Mouse (Mus musculus) lung, postnatal 0 days (tissue): Measurements from ENCODE around the gene A730049H05Rik. TPM values are rescaled to one million over a fixed set of nuclear protein-coding genes. Genes with fewer than 3 reads are reported as not detected.

Experiments
- ATAC-seq: fragments of 200-750 bp; cut with Nextera tagmentation; 2 replicates; pipeline ENCODE4 v1.8.0; 2017; ENCODE audit warnings: moderate library complexity
- DNase-seq: peaks from one replicate; pipeline ENCODE4 v3.0.0-alpha.2; 2016; ENCODE audit warnings: low spot score
- H3K27ac ChIP-seq: fragments of 300-500 bp; sonication (generic); 2 replicates; pipeline ENCODE4 v1.5.1; 2014; ENCODE audit warnings: antibody characterized with exemption, mild to moderate bottlenecking, low read length, mixed read lengths
- H3K27me3 ChIP-seq: fragments of 300-500 bp; sonication (generic); replicated peaks from 2 replicates; pipeline ENCODE4 v1.6.1; 2014; ENCODE audit warnings: low read length, mixed read lengths; ENCODE audit not compliant: insufficient read depth
- H3K36me3 ChIP-seq: fragments of 300-500 bp; sonication (generic); 2 replicates; pipeline ENCODE4 v1.6.1; 2014; ENCODE audit warnings: low read length, mixed read lengths; ENCODE audit not compliant: insufficient read depth
- H3K4me1 ChIP-seq: fragments of 300-500 bp; sonication (generic); 2 replicates; pipeline ENCODE4 v1.6.1; 2014; ENCODE audit warnings: antibody characterized with exemption, low read depth, low read length, mixed read lengths; ENCODE audit not compliant: insufficient read depth
- H3K4me2 ChIP-seq: fragments of 300-500 bp; sonication (generic); replicated peaks from 2 replicates; pipeline ENCODE4 v1.6.1; 2014; ENCODE audit warnings: low read depth, mild to moderate bottlenecking, low read length, moderate library complexity, mixed read lengths
- H3K4me3 ChIP-seq: fragments of 300-500 bp; sonication (generic); 2 replicates; pipeline ENCODE4 v1.5.1; 2014; ENCODE audit warnings: low read depth, low read length
- H3K9ac ChIP-seq: fragments of 300-500 bp; sonication (generic); replicated peaks from 2 replicates; pipeline ENCODE4 v1.6.1; 2014; ENCODE audit warnings: low read depth, mild to moderate bottlenecking
- H3K9me3 ChIP-seq: fragments of 300-500 bp; sonication (generic); 2 replicates; pipeline ENCODE4 v1.6.1; 2016; ENCODE audit warnings: low read length, mixed read lengths
- CTCF ChIP-seq: IDR thresholded peaks from 2 replicates; pipeline ENCODE4 v1.5.1; 2016; ENCODE audit warnings: antibody characterized with exemption, mild to moderate bottlenecking
- EP300 ChIP-seq: IDR thresholded peaks from 2 replicates; pipeline ENCODE4 v1.6.1; 2016; ENCODE audit warnings: antibody characterized with exemption, mild to moderate bottlenecking, control low read depth
- WGBS: fragments of 180-500 bp; shearing (Covaris S2); extraction: QIAGEN DNeasy Blood & Tissue Kit; methylation state at CpG from one replicate; pipeline ENCODE4 v1.1.7; 2014; 5-methylcytosine and 5-hydroxymethylcytosine counted together
- polyA plus RNA-seq: library from polyadenylated mRNA; unstranded; fragments of >200 nt; fragmentation: Nextera tagmentation; extraction: Ambion mirVana; gene quantifications from 2 replicates; pipeline ENCODE4 v1.2.1, GENCODE M21; 2015

A730049H05Rik gene
- polyA plus RNA-seq, 1 experiment from 2014 or later = 1.5 TPM

DNA sequence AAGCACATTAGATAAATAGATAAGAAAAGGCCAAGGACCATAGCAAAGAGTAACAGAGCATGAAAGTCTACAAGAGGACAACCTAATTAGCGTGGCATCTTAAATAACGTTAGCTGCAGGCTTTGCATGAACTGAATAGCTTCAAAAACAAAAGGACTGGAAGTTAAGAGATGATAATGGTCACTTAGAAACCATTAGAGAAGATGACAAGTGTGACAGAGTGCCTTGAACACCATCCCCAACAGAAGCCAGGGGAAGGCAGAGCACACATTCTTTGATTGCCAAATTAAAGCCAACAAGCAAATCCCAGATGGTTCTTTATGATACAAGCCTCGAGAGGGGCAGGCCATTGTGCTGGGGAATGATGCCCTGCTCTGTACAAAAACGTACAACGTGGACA lies 5.3 kb downstream of the A730049H05Rik start:
- Histone ChIP-seq H3K4me2 (no peak overlapping the region), H3K27ac (no peak overlapping the region), H3K9me3 (no peaks in the 10 kb centered on the region), H3K27me3 (no peaks in the 10 kb centered on the region), H3K9ac (no peak overlapping the region), H3K4me3 (no peak overlapping the region), H3K4me1 (peaks cover 2% of the 10 kb centered on the region; the same call in 1 of the 2 replicates), H3K36me3 (no peaks in the 10 kb centered on the region)
- WGBS = 75% methylated on average over 5 of the region's 5 CpGs
- no peak for ATAC-seq
- DNase-seq = no peak
- no peak for TF ChIP-seq CTCF
- TF ChIP-seq EP300 = no peak

DNA sequence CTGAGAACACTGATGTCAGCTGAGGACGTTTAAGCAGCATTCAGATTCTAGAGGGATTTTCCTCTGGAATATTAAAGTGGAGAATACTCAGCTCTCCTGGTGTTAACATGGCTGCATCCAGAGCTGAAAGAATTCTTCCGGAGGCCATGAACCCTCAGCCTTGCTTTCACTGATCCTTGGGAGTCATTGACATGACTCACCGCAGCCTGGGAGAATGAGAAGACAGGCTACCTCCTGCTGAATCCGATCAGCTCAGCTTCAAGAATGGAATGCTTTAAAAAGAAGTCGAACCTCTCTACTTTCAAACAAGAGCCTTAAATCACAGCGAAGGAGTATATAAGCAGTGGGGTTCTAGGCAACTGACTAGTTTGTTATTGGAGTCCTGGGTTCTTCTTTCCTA lies 5.7 kb downstream of the A730049H05Rik start:
- H3K27me3 ChIP-seq = no peaks in the 10 kb centered on the region
- no peak overlapping the region for H3K27ac ChIP-seq
- no peaks in the 10 kb centered on the region for H3K36me3 ChIP-seq
- 78% methylated on average over 6 of the region's 6 CpGs for WGBS
- ATAC-seq = no peak
- H3K4me3 ChIP-seq = no peak overlapping the region
- H3K9me3 ChIP-seq = no peaks in the 10 kb centered on the region
- DNase-seq = no peak
- H3K9ac ChIP-seq = no peak overlapping the region
- no peaks in the 10 kb centered on the region for H3K4me1 ChIP-seq
- no peak for TF ChIP-seq EP300
- TF ChIP-seq CTCF = no peak
- H3K4me2 ChIP-seq = no peak overlapping the region

DNA sequence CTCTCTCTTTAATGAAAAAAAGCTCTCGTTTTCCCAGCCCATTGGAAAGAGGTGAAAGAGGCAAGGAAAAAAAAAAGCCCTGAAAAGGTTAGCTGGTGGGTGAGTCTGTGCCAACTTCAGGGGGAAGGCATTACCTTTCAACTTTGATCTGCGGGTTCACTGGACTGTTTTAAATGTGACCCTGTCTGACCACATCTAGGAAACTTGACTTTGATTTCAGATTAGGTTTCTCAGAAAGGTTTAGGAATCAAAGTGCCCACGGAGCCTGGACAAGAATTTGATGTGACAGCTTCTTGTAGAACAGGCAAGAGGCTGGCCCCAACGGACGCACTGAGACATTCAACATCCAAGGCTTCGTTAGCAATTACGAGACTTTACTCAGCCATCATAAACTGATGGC lies 7.7 kb downstream of the A730049H05Rik start:
- H3K27me3 ChIP-seq = no peaks in the 10 kb centered on the region
- H3K9me3 ChIP-seq = no peaks in the 10 kb centered on the region
- H3K4me3 ChIP-seq = no peak overlapping the region
- 83% methylated on average over 7 of the region's 7 CpGs for WGBS
- H3K27ac ChIP-seq = no peak overlapping the region
- no peak overlapping the region for H3K4me2 ChIP-seq
- ATAC-seq = no peak
- no peak for TF ChIP-seq CTCF
- no peak for TF ChIP-seq EP300
- H3K9ac ChIP-seq = no peak overlapping the region
- no peaks in the 10 kb centered on the region for H3K36me3 ChIP-seq
- no peak for DNase-seq
- H3K4me1 ChIP-seq = no peaks in the 10 kb centered on the region

DNA sequence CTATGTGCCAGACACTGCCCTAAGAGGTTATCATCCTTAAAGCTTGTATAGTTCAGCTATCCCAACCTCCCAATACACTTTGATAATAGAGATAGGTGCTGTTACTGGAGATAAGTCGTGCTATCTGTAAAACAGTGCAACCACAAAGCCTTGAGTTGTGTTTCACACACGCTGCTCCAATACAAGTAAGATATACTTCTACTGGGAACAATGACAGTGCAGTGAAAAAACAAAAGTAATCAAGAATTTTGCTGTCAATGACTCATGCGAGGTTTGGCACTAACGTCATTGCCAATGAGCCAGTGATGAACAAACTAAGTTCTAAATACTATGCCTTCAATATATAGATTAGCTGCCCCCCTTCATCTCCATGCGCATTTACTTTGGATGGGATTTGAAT lies 10.3 kb downstream of the A730049H05Rik start:
- no peak for DNase-seq
- Histone ChIP-seq H3K4me2 (no peak overlapping the region), H3K27me3 (no peaks in the 10 kb centered on the region), H3K4me1 (0 out of 2 replicates have a peak, but pooled peaks cover under 1% of the 10 kb centered on the region), H3K27ac (no peak overlapping the region), H3K4me3 (no peak overlapping the region), H3K9me3 (no peaks in the 10 kb centered on the region), H3K9ac (no peak overlapping the region), H3K36me3 (no peaks in the 10 kb centered on the region)
- TF ChIP-seq CTCF = no peak
- no peak for TF ChIP-seq EP300
- 79% methylated on average over 5 of the region's 5 CpGs for WGBS
- ATAC-seq = no peak

DNA sequence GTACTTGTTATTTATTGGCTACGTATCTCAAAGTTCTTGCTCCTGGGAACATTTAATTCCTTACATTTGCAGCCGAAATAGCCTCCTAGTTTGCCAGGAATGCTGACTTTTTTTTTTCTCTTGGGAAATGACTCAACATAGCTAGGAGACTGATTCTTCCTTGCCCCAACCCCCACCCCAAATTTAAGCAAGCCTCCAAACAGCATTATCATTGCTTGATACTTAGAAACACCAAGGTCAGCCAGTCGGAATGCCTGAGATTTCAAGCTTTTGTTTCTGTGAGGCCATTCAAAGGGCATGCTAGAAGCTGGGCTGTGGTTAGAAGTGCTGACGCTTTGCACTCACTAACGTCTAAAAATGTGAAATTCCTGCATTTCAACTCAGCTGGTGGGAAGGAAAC lies 11.1 kb downstream of the A730049H05Rik start:
- Histone ChIP-seq H3K9me3 (no peaks in the 10 kb centered on the region), H3K9ac (no peak overlapping the region), H3K4me1 (0 out of 2 replicates have a peak, but pooled peaks cover 3% of the 10 kb centered on the region), H3K27me3 (no peaks in the 10 kb centered on the region), H3K4me3 (no peak overlapping the region), H3K36me3 (no peaks in the 10 kb centered on the region), H3K27ac (peak overlapping the region; percentile 12; the same call in 1 of the 2 replicates), H3K4me2 (no peak overlapping the region)
- DNase-seq (peak; percentile 79), ATAC-seq (peak; percentile 55)
- TF ChIP-seq EP300 = peak; percentile 56; the same call in 1 of the 2 replicates
- TF ChIP-seq CTCF = no peak
- 40% methylated on average over 5 of the region's 5 CpGs for WGBS

DNA sequence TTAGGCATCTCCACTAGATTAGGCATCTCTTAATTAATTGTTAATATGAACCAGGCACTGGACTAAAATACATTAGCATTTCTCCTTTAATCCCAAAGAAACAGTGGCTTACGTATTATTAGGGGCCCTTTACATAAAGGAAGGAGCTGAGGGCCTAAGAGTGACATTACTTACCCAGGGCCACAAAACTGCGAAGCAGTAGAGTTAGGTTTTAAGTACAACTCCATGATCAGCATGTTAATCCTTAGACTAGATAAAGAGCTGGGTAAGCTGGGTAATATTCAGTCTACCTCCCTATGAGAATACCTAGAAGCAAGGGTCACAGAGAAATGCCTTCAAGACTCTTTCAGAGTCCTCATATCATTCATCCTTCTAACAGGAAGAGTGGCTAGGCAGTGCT lies 12.9 kb downstream of the A730049H05Rik start:
- no peaks in the 10 kb centered on the region for H3K9me3 ChIP-seq
- DNase-seq (no peak), ATAC-seq (no peak)
- no peak overlapping the region for H3K9ac ChIP-seq
- peaks cover 5% of the 10 kb centered on the region; the same call in 1 of the 2 replicates for H3K36me3 ChIP-seq
- WGBS = 98% methylated on average over 2 of the region's 2 CpGs
- H3K27ac ChIP-seq = no peak overlapping the region
- H3K4me1 ChIP-seq = 0 out of 2 replicates have a peak, but pooled peaks cover 3% of the 10 kb centered on the region
- no peak overlapping the region for H3K4me2 ChIP-seq
- H3K27me3 ChIP-seq = no peaks in the 10 kb centered on the region
- TF ChIP-seq EP300 (no peak), CTCF (no peak)
- no peak overlapping the region for H3K4me3 ChIP-seq

- 96% methylated on average over 2 of the region's 2 CpGs for WGBS
These were observed 14.8 kb downstream of the A730049H05Rik start for GRCm38 (mm10) chr6:92831106-92831505.

More at GRCm38 (mm10) chr6:92831106-92831505, 14.8 kb downstream of the A730049H05Rik start:
- no peak for ATAC-seq
- no peak overlapping the region for H3K9ac ChIP-seq
- 0 out of 2 replicates have a peak, but pooled peaks cover 3% of the 10 kb centered on the region for H3K4me1 ChIP-seq
- no peak overlapping the region for H3K4me3 ChIP-seq
- no peaks in the 10 kb centered on the region for H3K27me3 ChIP-seq
- H3K27ac ChIP-seq = no peak overlapping the region
- H3K4me2 ChIP-seq = no peak overlapping the region
- peaks cover 5% of the 10 kb centered on the region; the same call in 1 of the 2 replicates for H3K36me3 ChIP-seq
- DNase-seq = no peak
- no peaks in the 10 kb centered on the region for H3K9me3 ChIP-seq
- TF ChIP-seq EP300 (no peak), CTCF (no peak)
